Mouse (Mus musculus): ENCODE data around the gene Selenom. TPM values are rescaled to one million over a fixed set of nuclear protein-coding genes. Genes with fewer than 3 reads are reported as not detected.

Gene Selenom
- polyA plus RNA-seq (2017; shearing (Covaris generic)), result 1 to 10 TPM; 3.3 to 6.9 TPM

GRCm38 (mm10) chr11:3514529-3515054, at the start of gene Selenom:
Selenom (plus strand) TSS chr11:3514684.

GRCm38 (mm10) chr11:3487952-3488570, 26.4 kb upstream of the Selenom start, which contains the start of gene Pla2g3:
Pla2g3 (plus strand) TSS chr11:3488284.

GRCm38 (mm10) chr11:3540451-3541085, 26.1 kb downstream of the Selenom start, which contains the start of gene Smtn:
Smtn (minus strand) TSS chr11:3540612.

Other genes with a start within 250 kb of the Selenom start
- gene Drg1, start 248.3 kb upstream of the Selenom start, polyA plus RNA-seq (2017; shearing (Covaris generic)), result 100 to 1,000 TPM; 151 to 161 TPM
- 10 to 100 TPM; 42.9 to 47.2 TPM for gene Patz1, start 225.8 kb upstream of the Selenom start, polyA plus RNA-seq (2017; shearing (Covaris generic))
- gene Pik3ip1, start 184.3 kb upstream of the Selenom start, polyA plus RNA-seq (2017; shearing (Covaris generic)), result 100 to 1,000 TPM; 136 to 186 TPM
- gene Limk2, start 105.5 kb upstream of the Selenom start, polyA plus RNA-seq (2017; shearing (Covaris generic)), result 100 to 1,000 TPM in 1 of 2 experiments, 10 to 100 TPM in 1; 96.5 to 112 TPM
- gene Rnf185, start 62.3 kb upstream of the Selenom start, polyA plus RNA-seq (2017; shearing (Covaris generic)), result 10 to 100 TPM; 24.8 to 29.1 TPM
- under 1 TPM; 0.25 to 0.78 TPM for gene Pla2g3, start 26.4 kb upstream of the Selenom start, polyA plus RNA-seq (2017; shearing (Covaris generic))
- gene Inpp5j, start 9.9 kb upstream of the Selenom start, polyA plus RNA-seq (2017; shearing (Covaris generic)), result 1 to 10 TPM in 1 of 2 experiments, not detected in 1; 1.0 TPM
- 1 to 10 TPM in 1 of 2 experiments, under 1 TPM in 1; 0.12 to 2.0 TPM for gene Smtn, start 25.9 kb downstream of the Selenom start, polyA plus RNA-seq (2017; shearing (Covaris generic))
- 10 to 100 TPM; 26.4 to 27.4 TPM for gene Morc2a, start 134.5 kb downstream of the Selenom start, polyA plus RNA-seq (2017; shearing (Covaris generic))